Mouse (Mus musculus): ENCODE measurements at regions not wholly inside any gene's neighbourhood (a gene's known extent, or its start where the extent isn't known, plus 50 kb on each side); places are given as distances from the start of the nearest gene placed in this dataset.

DNA sequence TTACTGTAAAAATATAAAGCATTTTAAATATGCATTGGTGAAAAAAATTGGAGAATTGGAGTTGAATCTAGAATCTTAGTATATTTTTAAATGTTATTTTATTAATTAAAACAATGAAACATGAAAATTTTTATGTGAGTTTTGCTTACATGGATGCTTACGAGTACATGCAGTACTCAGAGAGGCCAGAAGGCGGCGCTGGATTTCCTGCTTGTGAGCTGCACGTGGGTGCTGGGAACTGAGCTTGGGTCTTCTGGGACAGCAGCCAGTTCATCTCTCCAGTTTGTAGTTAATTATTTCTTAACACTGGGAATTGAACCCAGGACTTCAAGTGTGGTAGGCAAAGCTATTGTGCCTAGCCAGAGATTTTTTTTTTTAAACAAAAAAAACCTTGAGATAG lies 85.5 kb downstream of the Zfp281 start:
- Histone ChIP-seq H3K9ac (ENCODE audit: low read length) (no peak overlapping the region), H3K4me2 (ENCODE audit: low read depth, low read length) (no peak overlapping the region), H3K36me3 (ENCODE audit: control insufficient read depth, insufficient read depth) (no peaks in the 10 kb centered on the region), H3K27me3 (ENCODE audit: control insufficient read depth, insufficient read depth, low read length) (no peaks in the 10 kb centered on the region), H3K9me3 (replicated peaks; ENCODE audit: control insufficient read depth, low read length) (no peaks in the 10 kb centered on the region), H3K4me3 (ENCODE audit: low read length) (no peak overlapping the region), H3K27ac (ENCODE audit: low read length) (no peak overlapping the region), H3K4me1 (ENCODE audit: control insufficient read depth, insufficient read depth, low read length) (no peaks in the 10 kb centered on the region)
- WGBS, result 73% methylated on average over 4 of the region's 4 CpGs
- no peak for ATAC-seq (replicated peaks; ENCODE audit: extremely low read depth, insufficient read depth, low FRiP score)

DNA sequence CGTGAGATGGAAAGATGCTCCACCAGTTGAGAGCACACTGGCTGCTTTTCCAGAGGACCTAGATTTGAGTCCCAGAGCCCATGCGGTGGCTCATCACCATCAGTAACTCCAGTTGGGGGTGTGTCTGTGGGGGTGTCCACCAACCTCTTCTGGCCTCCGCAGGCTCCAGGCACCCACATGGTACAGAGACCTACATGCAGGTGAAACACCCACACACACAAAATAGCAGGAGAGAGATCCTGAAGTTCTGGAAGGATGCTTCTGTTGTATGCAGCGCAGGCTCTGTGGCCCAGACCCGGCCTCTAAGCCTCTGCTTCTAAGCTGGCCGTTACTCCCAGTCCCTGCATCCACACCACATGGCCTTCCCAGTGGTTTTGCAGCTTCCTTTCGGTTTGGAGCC lies 86.5 kb downstream of the Zfp281 start:
- Histone ChIP-seq H3K27ac (ENCODE audit: low read length) (no peak overlapping the region), H3K36me3 (ENCODE audit: control insufficient read depth, insufficient read depth) (no peaks in the 10 kb centered on the region), H3K27me3 (ENCODE audit: control insufficient read depth, insufficient read depth, low read length) (no peaks in the 10 kb centered on the region), H3K9ac (ENCODE audit: low read length) (no peak overlapping the region), H3K4me1 (ENCODE audit: control insufficient read depth, insufficient read depth, low read length) (no peaks in the 10 kb centered on the region), H3K4me3 (ENCODE audit: low read length) (no peak overlapping the region), H3K9me3 (replicated peaks; ENCODE audit: control insufficient read depth, low read length) (no peaks in the 10 kb centered on the region), H3K4me2 (ENCODE audit: low read depth, low read length) (no peak overlapping the region)
- WGBS, result 82% methylated on average over 7 of the region's 7 CpGs
- no peak for ATAC-seq (replicated peaks; ENCODE audit: extremely low read depth, insufficient read depth, low FRiP score)

DNA sequence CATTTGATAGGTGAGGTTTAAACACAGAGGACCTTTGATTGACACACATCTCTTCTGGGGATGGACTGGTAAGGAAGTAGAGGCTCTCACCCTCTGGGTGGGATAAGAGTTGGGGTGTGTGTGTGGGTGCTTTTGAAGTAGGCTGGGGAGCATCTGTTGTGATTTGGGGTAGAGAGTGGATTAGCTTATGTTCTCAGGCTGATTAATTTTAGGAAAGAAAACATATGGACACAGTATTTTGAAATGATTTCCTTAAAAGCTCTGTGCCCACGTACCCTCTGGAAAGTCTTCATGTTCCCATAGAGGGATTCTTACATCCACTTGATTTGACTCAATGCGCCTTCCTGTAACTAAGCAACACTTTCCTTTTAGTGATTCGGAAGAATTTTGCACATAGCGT lies 89.4 kb downstream of the Zfp281 start:
- Histone ChIP-seq H3K4me3 (ENCODE audit: low read length) (no peak overlapping the region), H3K36me3 (ENCODE audit: control insufficient read depth, insufficient read depth) (no peaks in the 10 kb centered on the region), H3K9ac (ENCODE audit: low read length) (no peak overlapping the region), H3K4me1 (ENCODE audit: control insufficient read depth, insufficient read depth, low read length) (no peaks in the 10 kb centered on the region; the same call in none of the 2 replicates), H3K27ac (ENCODE audit: low read length) (no peak overlapping the region), H3K4me2 (ENCODE audit: low read depth, low read length) (no peak overlapping the region), H3K9me3 (replicated peaks; ENCODE audit: control insufficient read depth, low read length) (no peaks in the 10 kb centered on the region), H3K27me3 (ENCODE audit: control insufficient read depth, insufficient read depth, low read length) (no peaks in the 10 kb centered on the region)
- ATAC-seq (replicated peaks; ENCODE audit: extremely low read depth, insufficient read depth, low FRiP score), result no peak
- 83% methylated on average over 4 of the region's 4 CpGs for WGBS

DNA sequence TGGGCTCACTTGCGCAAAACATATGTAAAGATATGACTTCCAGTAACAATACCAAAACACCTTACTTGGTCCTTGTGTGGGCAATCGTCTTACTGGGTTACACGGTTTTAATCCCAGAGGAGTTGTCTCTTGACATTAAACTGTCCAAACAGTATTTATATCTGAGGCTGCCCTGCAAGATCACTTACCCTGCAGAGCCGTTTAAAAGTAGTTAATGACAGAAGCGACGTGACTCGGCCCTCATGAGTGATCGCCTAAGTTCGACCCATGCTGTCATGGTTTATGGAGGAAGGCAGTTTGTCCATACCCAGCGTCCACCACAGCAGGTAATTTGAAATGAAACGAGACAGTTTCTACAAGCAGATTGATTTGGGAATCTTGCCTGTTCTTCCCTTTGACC lies 90.3 kb downstream of the Zfp281 start:
- Histone ChIP-seq H3K36me3 (ENCODE audit: control insufficient read depth, insufficient read depth) (no peaks in the 10 kb centered on the region), H3K4me1 (ENCODE audit: control insufficient read depth, insufficient read depth, low read length) (no peaks in the 10 kb centered on the region; the same call in none of the 2 replicates), H3K4me3 (ENCODE audit: low read length) (no peak overlapping the region), H3K9me3 (replicated peaks; ENCODE audit: control insufficient read depth, low read length) (no peaks in the 10 kb centered on the region), H3K9ac (ENCODE audit: low read length) (no peak overlapping the region), H3K27me3 (ENCODE audit: control insufficient read depth, insufficient read depth, low read length) (no peaks in the 10 kb centered on the region), H3K27ac (ENCODE audit: low read length) (no peak overlapping the region), H3K4me2 (ENCODE audit: low read depth, low read length) (no peak overlapping the region)
- ATAC-seq (replicated peaks; ENCODE audit: extremely low read depth, insufficient read depth, low FRiP score), result no peak
- 71% methylated on average over 11 of the region's 11 CpGs for WGBS

DNA sequence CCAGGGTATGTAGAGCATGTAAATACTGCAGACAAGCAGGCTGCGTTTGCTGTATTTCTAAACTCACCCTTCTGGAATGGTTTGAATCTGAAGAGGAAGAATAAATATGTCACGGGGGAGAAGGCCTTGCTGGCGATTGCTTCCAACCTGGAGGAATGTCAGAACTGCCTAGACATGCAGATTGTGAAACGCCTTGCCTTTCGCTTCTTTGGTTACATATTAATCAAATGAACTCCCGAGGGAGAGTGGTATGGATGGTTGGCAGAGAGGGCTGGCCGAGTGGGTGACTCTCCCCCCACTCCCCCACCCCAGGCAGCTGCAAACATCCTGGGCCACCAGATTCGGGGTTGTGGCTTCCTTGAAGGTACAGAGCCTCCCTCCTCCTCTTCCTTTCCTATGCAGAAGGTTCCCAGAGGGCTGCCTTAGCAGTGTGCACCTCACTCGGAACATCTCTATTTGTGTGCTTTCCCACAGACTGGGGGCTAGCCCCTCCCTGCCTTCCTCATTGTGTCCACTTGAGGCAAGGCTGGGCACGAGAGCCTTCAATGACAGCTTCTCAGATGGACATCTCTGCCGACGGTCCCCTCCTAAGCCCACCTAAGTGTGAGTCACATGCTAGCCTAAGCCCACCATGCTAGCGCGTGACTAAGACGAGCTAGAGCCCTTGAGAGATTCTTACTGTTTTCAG lies 93.3 kb downstream of the Zfp281 start:
- Histone ChIP-seq H3K27ac (ENCODE audit: low read length) (no peak overlapping the region), H3K4me1 (ENCODE audit: control insufficient read depth, insufficient read depth, low read length) (no peaks in the 10 kb centered on the region; the same call in none of the 2 replicates), H3K4me3 (ENCODE audit: low read length) (no peak overlapping the region), H3K27me3 (ENCODE audit: control insufficient read depth, insufficient read depth, low read length) (no peaks in the 10 kb centered on the region), H3K9ac (ENCODE audit: low read length) (no peak overlapping the region), H3K9me3 (replicated peaks; ENCODE audit: control insufficient read depth, low read length) (no peaks in the 10 kb centered on the region), H3K4me2 (ENCODE audit: low read depth, low read length) (no peak overlapping the region), H3K36me3 (ENCODE audit: control insufficient read depth, insufficient read depth) (no peaks in the 10 kb centered on the region)
- ATAC-seq (replicated peaks; ENCODE audit: extremely low read depth, insufficient read depth, low FRiP score), result no peak
- 48% methylated on average over 15 of the region's 15 CpGs for WGBS

DNA sequence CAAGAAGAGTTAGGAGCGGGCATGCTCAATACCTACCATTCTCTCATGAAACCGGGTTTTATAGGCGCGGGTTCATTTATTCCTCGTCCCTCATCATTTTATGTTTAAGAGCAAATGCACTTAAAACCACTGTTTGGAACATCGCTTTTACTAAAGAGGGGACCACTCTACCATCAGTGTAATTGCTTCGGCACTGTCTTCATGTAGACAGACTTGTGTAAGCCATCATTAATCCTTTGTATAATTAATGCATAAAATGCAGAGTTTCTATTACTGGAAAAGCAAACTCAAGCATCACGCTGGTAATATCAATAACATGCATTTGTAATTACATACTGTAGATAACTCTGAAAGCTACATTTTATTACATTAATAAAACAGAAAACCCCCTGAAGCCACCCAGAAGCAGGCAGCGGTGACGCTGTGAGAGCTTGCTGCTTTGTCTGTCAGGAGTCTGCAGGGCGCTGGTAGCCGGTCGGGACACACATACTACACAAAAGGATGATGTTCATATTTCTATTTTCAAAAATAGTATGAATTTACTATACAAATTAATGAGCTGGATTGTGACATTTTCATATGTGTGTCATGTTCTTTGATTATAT lies 99.2 kb downstream of the Zfp281 start:
- no peaks in the 10 kb centered on the region for H3K9me3 ChIP-seq (replicated peaks; ENCODE audit: control insufficient read depth, low read length)
- WGBS, result 93% methylated on average over 13 of the region's 13 CpGs
- H3K4me1 ChIP-seq (ENCODE audit: control insufficient read depth, insufficient read depth, low read length), result no peaks in the 10 kb centered on the region
- no peak overlapping the region for H3K4me3 ChIP-seq (ENCODE audit: low read length)
- no peaks in the 10 kb centered on the region for H3K27me3 ChIP-seq (ENCODE audit: control insufficient read depth, insufficient read depth, low read length)
- H3K4me2 ChIP-seq (ENCODE audit: low read depth, low read length), result no peak overlapping the region
- no peak overlapping the region for H3K9ac ChIP-seq (ENCODE audit: low read length)
- no peak for ATAC-seq (replicated peaks; ENCODE audit: extremely low read depth, insufficient read depth, low FRiP score)
- no peak overlapping the region for H3K27ac ChIP-seq (ENCODE audit: low read length)
- no peaks in the 10 kb centered on the region for H3K36me3 ChIP-seq (ENCODE audit: control insufficient read depth, insufficient read depth)

DNA sequence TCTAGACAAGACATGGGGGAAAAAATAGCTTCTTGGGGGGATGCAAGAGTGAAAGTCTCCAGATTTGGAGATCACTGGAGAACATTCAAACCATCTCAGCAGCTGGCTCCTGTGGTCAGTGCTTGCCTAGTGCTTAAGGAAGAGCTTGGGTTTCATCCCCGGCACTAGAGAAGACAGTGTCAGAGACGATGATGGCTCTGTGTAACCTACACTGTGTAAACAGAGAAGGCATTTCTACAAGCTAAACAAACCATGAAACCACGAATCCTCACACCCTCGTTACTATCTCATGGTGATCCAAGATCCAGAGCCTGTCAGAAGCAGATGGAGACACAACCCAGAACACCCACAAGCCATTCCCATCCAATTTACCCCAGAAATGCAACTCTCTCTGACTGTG lies 100.5 kb downstream of the Zfp281 start:
- Histone ChIP-seq H3K9me3 (replicated peaks; ENCODE audit: control insufficient read depth, low read length) (no peaks in the 10 kb centered on the region), H3K36me3 (ENCODE audit: control insufficient read depth, insufficient read depth) (no peaks in the 10 kb centered on the region), H3K4me1 (ENCODE audit: control insufficient read depth, insufficient read depth, low read length) (no peaks in the 10 kb centered on the region), H3K27me3 (ENCODE audit: control insufficient read depth, insufficient read depth, low read length) (no peaks in the 10 kb centered on the region), H3K4me2 (ENCODE audit: low read depth, low read length) (no peak overlapping the region), H3K9ac (ENCODE audit: low read length) (no peak overlapping the region), H3K4me3 (ENCODE audit: low read length) (no peak overlapping the region), H3K27ac (ENCODE audit: low read length) (no peak overlapping the region)
- 33% methylated on average over 4 of the region's 4 CpGs for WGBS
- ATAC-seq (replicated peaks; ENCODE audit: extremely low read depth, insufficient read depth, low FRiP score), result no peak

DNA sequence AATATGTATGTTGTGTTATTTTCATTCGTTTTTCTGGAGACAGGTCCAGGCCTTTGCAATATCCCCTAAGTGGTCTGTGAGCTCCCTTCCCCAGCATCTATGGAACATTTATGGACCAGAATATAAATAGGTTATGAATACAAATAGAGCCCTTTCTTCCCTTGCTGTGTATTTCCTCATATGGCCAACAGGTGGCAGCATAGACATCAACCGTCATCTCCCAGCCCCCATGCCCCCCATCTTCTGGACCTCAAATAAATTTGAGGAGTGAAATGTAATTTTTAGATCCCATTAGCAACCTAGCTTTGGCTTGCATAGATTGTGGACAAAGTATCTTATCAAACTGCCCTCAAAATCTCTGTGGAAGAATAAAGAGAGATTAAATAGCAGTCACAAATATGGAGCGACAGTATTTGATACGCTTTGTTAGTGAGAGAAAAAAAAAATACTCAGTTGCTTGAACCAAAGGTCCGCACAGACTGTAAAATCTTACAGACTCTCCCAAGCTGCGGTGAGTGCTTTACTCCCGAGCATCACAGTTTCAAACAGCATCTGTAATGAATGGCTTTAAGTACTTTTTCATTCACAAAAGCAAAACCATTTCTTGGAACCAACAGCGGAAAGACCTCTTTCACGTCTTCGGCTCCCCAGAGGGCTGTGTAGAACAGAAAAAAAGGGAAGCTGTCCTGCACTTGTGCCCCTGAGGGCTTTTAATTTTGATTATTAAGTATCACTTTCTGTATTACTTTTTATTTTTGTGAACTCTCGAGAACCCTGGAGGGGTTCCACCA lies 101.6 kb downstream of the Zfp281 start:
- Histone ChIP-seq H3K27me3 (ENCODE audit: control insufficient read depth, insufficient read depth, low read length) (no peaks in the 10 kb centered on the region), H3K9ac (ENCODE audit: low read length) (no peak overlapping the region), H3K4me3 (ENCODE audit: low read length) (no peak overlapping the region), H3K4me2 (ENCODE audit: low read depth, low read length) (no peak overlapping the region), H3K36me3 (ENCODE audit: control insufficient read depth, insufficient read depth) (no peaks in the 10 kb centered on the region), H3K4me1 (ENCODE audit: control insufficient read depth, insufficient read depth, low read length) (peaks cover 3% of the 10 kb centered on the region; the same call in 1 of the 2 replicates), H3K9me3 (replicated peaks; ENCODE audit: control insufficient read depth, low read length) (no peaks in the 10 kb centered on the region), H3K27ac (ENCODE audit: low read length) (no peak overlapping the region)
- no peak for ATAC-seq (replicated peaks; ENCODE audit: extremely low read depth, insufficient read depth, low FRiP score)
- 63% methylated on average over 11 of the region's 11 CpGs for WGBS
